Mouse (Mus musculus) midbrain, embryonic 11.5 days (tissue): Measurements from ENCODE around the gene Tma7. TPM values are rescaled to one million over a fixed set of nuclear protein-coding genes. Genes with fewer than 3 reads are reported as not detected.
A peak's percentile ranks its signal among the peaks of the same experiment; 100 is the strongest.

Experiments
- ATAC-seq: fragments of 200-750 bp; cut with Nextera tagmentation; 2 replicates; pipeline ENCODE4 v1.8.0; 2017; ENCODE audit warnings: moderate TSS enrichment, moderate library complexity; ENCODE audit not compliant: low FRiP score
- DNase-seq: peaks from one replicate; pipeline ENCODE4 v3.0.0; 2015; ENCODE audit warnings: low spot score; ENCODE audit errors: missing footprints
- H3K27ac ChIP-seq: fragments of 300-500 bp; sonication (generic); 2 replicates; pipeline ENCODE4 v1.5.1; 2014; ENCODE audit warnings: low read depth, low read length
- H3K27me3 ChIP-seq: fragments of 300-500 bp; sonication (generic); 2 replicates; pipeline ENCODE4 v1.6.1; 2014; ENCODE audit warnings: mild to moderate bottlenecking, low read length, moderate library complexity, mixed read lengths; ENCODE audit not compliant: control insufficient read depth, insufficient read depth
- H3K36me3 ChIP-seq: fragments of 300-500 bp; sonication (generic); 2 replicates; pipeline ENCODE4 v1.6.1; 2014; ENCODE audit warnings: mild to moderate bottlenecking, low read length, moderate library complexity, mixed read lengths; ENCODE audit not compliant: control insufficient read depth, insufficient read depth
- H3K4me1 ChIP-seq: fragments of 300-500 bp; sonication (generic); 2 replicates; pipeline ENCODE4 v1.6.1; 2014; ENCODE audit warnings: low read length; ENCODE audit not compliant: control insufficient read depth, insufficient read depth
- H3K4me2 ChIP-seq: fragments of 300-500 bp; sonication (generic); 2 replicates; pipeline ENCODE4 v1.6.1; 2014; ENCODE audit warnings: mild to moderate bottlenecking, moderate library complexity
- H3K4me3 ChIP-seq: fragments of 300-500 bp; sonication (generic); 2 replicates; pipeline ENCODE4 v1.5.1; 2014; ENCODE audit warnings: low read depth, low read length
- H3K9ac ChIP-seq: fragments of 300-500 bp; sonication (generic); 2 replicates; pipeline ENCODE4 v1.6.1; 2014; ENCODE audit warnings: low read length
- H3K9me3 ChIP-seq: fragments of 300-500 bp; sonication (generic); 2 replicates; pipeline ENCODE4 v1.6.1; 2016; ENCODE audit warnings: low read length; ENCODE audit not compliant: control insufficient read depth
- WGBS: fragments of 180-500 bp; shearing (Covaris S2); extraction: QIAGEN DNeasy Blood & Tissue Kit; methylation state at CpG from one replicate; pipeline ENCODE4 v1.1.7; 2014; 5-methylcytosine and 5-hydroxymethylcytosine counted together
- polyA plus RNA-seq: library from polyadenylated mRNA; unstranded; fragments of >200 nt; fragmentation: Nextera tagmentation; extraction: Ambion mirVana; gene quantifications from 2 replicates; pipeline ENCODE4 v1.2.1, GENCODE M21; 2014

Gene Tma7
- polyA plus RNA-seq, 1 experiment from 2014 or later: 852 TPM

GRCm38 (mm10) chr9:109054712-109055111 is 27.7 kb downstream of the Tma7 start:
- DNase-seq: no peak
- H3K4me2 ChIP-seq: peak overlapping the region; percentile 19; the same call in 1 of the 2 replicates
- WGBS: under 1% methylated on average over 7 of the region's 7 CpGs
- peaks cover 2% of the 10 kb centered on the region; the same call in 1 of the 2 replicates for H3K36me3 ChIP-seq
- peak; percentile 70 for ATAC-seq
- no peak overlapping the region for H3K27ac ChIP-seq
- no peak overlapping the region for H3K4me3 ChIP-seq
- peaks cover 9% of the 10 kb centered on the region; the same call in 1 of the 2 replicates for H3K4me1 ChIP-seq
- H3K9me3 ChIP-seq: no peaks in the 10 kb centered on the region
- H3K27me3 ChIP-seq: no peaks in the 10 kb centered on the region
- H3K9ac ChIP-seq: no peak overlapping the region; the same call in 1 of the 2 replicates

DNA sequence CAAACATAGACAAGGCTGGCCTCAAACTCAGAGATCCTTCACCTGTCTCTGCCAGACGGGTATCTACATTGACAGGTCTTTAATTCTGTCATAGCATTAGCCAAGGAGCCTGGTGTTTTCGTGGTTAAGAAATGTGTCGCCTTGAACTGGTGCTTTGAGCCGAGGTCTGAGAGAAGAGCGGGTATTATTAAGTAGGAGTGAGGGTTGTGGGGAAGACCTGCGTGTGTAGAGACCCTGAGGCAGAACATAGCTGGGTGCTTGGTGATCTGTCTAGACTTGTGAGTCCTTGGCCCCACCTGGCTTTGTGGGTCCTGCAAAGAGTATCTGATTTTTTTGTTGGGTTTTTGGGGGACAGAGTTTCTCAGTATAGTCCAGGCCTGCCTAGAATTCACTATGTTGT is 28.5 kb downstream of the Tma7 start:
- H3K9me3 ChIP-seq: no peaks in the 10 kb centered on the region
- no peak for DNase-seq
- WGBS: 80% methylated on average over 6 of the region's 6 CpGs
- no peaks in the 10 kb centered on the region for H3K27me3 ChIP-seq
- H3K4me3 ChIP-seq: no peak overlapping the region
- no peak overlapping the region for H3K27ac ChIP-seq
- no peak overlapping the region for H3K4me2 ChIP-seq
- H3K9ac ChIP-seq: no peak overlapping the region
- ATAC-seq: no peak
- H3K36me3 ChIP-seq: peaks cover 2% of the 10 kb centered on the region; the same call in 1 of the 2 replicates
- H3K4me1 ChIP-seq: 0 out of 2 replicates have a peak, but pooled peaks cover 3% of the 10 kb centered on the region

DNA sequence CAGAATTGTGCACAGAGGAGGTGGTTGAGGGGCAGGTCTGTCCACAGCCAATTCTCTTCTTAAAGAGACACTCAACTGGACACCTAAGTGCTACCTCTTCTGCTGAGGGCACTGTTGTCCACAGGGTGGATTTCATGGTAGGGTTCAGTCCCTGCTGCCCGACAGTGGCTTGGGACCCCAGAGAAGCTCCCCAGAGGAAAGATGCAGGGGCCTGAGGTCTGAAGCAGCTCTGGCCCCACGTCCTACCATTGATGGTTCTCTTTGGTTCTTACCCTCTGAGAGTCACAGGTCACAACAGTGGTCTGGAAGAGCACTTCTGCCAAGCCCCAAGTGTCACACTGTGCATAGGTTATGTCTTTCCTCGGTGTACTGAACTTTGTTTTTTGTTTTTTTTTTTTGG is 29.0 kb downstream of the Tma7 start:
- no peak overlapping the region for H3K9ac ChIP-seq
- no peak overlapping the region for H3K4me3 ChIP-seq
- no peak overlapping the region for H3K27ac ChIP-seq
- no peak for ATAC-seq
- H3K36me3 ChIP-seq: peaks cover 2% of the 10 kb centered on the region; the same call in 1 of the 2 replicates
- H3K4me1 ChIP-seq: 0 out of 2 replicates have a peak, but pooled peaks cover 3% of the 10 kb centered on the region
- WGBS: 80% methylated on average over 3 of the region's 3 CpGs
- no peaks in the 10 kb centered on the region for H3K9me3 ChIP-seq
- no peak overlapping the region for H3K4me2 ChIP-seq
- DNase-seq: peak; percentile 49
- H3K27me3 ChIP-seq: no peaks in the 10 kb centered on the region

GRCm38 (mm10) chr9:109052490-109053260 is 29.7 kb downstream of the Tma7 start:
- Histone ChIP-seq H3K9ac (no peak overlapping the region), H3K27ac (no peak overlapping the region), H3K4me3 (no peak overlapping the region), H3K4me1 (0 out of 2 replicates have a peak, but pooled peaks cover 3% of the 10 kb centered on the region), H3K27me3 (no peaks in the 10 kb centered on the region), H3K4me2 (no peak overlapping the region), H3K9me3 (no peaks in the 10 kb centered on the region), H3K36me3 (peaks cover 2% of the 10 kb centered on the region; the same call in 1 of the 2 replicates)
- WGBS: 90% methylated on average over 9 of the region's 9 CpGs
- ATAC-seq (no peak), DNase-seq (no peak)

GRCm38 (mm10) chr9:109051651-109052489 is 30.5 kb downstream of the Tma7 start:
- H3K4me2 ChIP-seq: no peak overlapping the region
- no peak overlapping the region for H3K27ac ChIP-seq
- H3K27me3 ChIP-seq: no peaks in the 10 kb centered on the region
- H3K9me3 ChIP-seq: no peaks in the 10 kb centered on the region
- H3K9ac ChIP-seq: no peak overlapping the region
- no peak for DNase-seq
- no peaks in the 10 kb centered on the region for H3K36me3 ChIP-seq
- 88% methylated on average over 10 of the region's 10 CpGs for WGBS
- H3K4me1 ChIP-seq: 0 out of 2 replicates have a peak, but pooled peaks cover 3% of the 10 kb centered on the region
- no peak for ATAC-seq
- no peak overlapping the region for H3K4me3 ChIP-seq

- 0 out of 2 replicates have a peak, but pooled peaks cover 3% of the 10 kb centered on the region for H3K4me1 ChIP-seq
- no peaks in the 10 kb centered on the region for H3K36me3 ChIP-seq
- DNase-seq: no peak
- H3K9me3 ChIP-seq: no peaks in the 10 kb centered on the region
- no peak overlapping the region for H3K27ac ChIP-seq
- no peak overlapping the region for H3K9ac ChIP-seq
- H3K27me3 ChIP-seq: no peaks in the 10 kb centered on the region
- H3K4me3 ChIP-seq: no peak overlapping the region
- ATAC-seq: no peak
- WGBS: 93% methylated on average over 13 of the region's 13 CpGs
- no peak overlapping the region for H3K4me2 ChIP-seq
These were observed 31.3 kb downstream of the Tma7 start for GRCm38 (mm10) chr9:109051011-109051501.

GRCm38 (mm10) chr9:109050674-109050997 is 31.8 kb downstream of the Tma7 start:
- ATAC-seq (no peak), DNase-seq (no peak)
- 81% methylated on average over 3 of the region's 3 CpGs for WGBS
- Histone ChIP-seq H3K4me3 (no peak overlapping the region), H3K9ac (no peak overlapping the region), H3K4me1 (0 out of 2 replicates have a peak, but pooled peaks cover 3% of the 10 kb centered on the region), H3K36me3 (no peaks in the 10 kb centered on the region), H3K27ac (no peak overlapping the region), H3K27me3 (no peaks in the 10 kb centered on the region), H3K9me3 (no peaks in the 10 kb centered on the region), H3K4me2 (no peak overlapping the region)

- Histone ChIP-seq H3K4me1 (0 out of 2 replicates have a peak, but pooled peaks cover 3% of the 10 kb centered on the region), H3K36me3 (no peaks in the 10 kb centered on the region), H3K27me3 (no peaks in the 10 kb centered on the region), H3K9ac (no peak overlapping the region), H3K9me3 (no peaks in the 10 kb centered on the region), H3K27ac (no peak overlapping the region), H3K4me2 (no peak overlapping the region), H3K4me3 (no peak overlapping the region)
- ATAC-seq: no peak
- 81% methylated on average over 9 of the region's 9 CpGs for WGBS
- DNase-seq: peak; percentile 21
These were observed 32.3 kb downstream of the Tma7 start for GRCm38 (mm10) chr9:109049996-109050673.
